Mouse (Mus musculus): ENCODE measurements around the gene Slc25a18. TPM values are rescaled to one million over a fixed set of nuclear protein-coding genes. Genes with fewer than 3 reads are reported as not detected.
A peak's percentile ranks its signal among the peaks of the same experiment; 100 is the strongest.
"Not testable (repeated sequence)": the region's sequence is repeated elsewhere in the genome, so short reads cannot be mapped to it uniquely, and the experiment has no call there.

The Slc25a18 gene
- polyA plus RNA-seq, 1 experiment = 10.1 TPM

- no peak for DNase-seq (ENCODE audit: low read depth)
- no peak for TF ChIP-seq POLR2A (IDR thresholded peaks at IDR 0.05; ENCODE audit: borderline replicate concordance, extremely low read depth, insufficient read depth, insufficient read length, poor library complexity, severe bottlenecking)
- TF ChIP-seq CTCF (IDR thresholded peaks at IDR 0.05; ENCODE audit: borderline replicate concordance, extremely low read depth, insufficient read depth, insufficient read length) = no peak
These were observed 24.6 kb downstream of the Slc25a18 start for GRCm38 (mm10) chr6:120798019-120798418.

- TF ChIP-seq POLR2A (IDR thresholded peaks at IDR 0.05; ENCODE audit: borderline replicate concordance, extremely low read depth, insufficient read depth, insufficient read length, poor library complexity, severe bottlenecking) = no peak
- TF ChIP-seq CTCF (IDR thresholded peaks at IDR 0.05; ENCODE audit: borderline replicate concordance, extremely low read depth, insufficient read depth, insufficient read length) = no peak
These were observed 25.5 kb downstream of the Slc25a18 start for GRCm38 (mm10) chr6:120798905-120799304.

GRCm38 (mm10) chr6:120799581-120800041 lies 26.2 kb downstream of the Slc25a18 start:
- DNase-seq (ENCODE audit: low read depth) = no peak
- no peak for TF ChIP-seq CTCF (IDR thresholded peaks at IDR 0.05; ENCODE audit: borderline replicate concordance, extremely low read depth, insufficient read depth, insufficient read length)
- no peak for TF ChIP-seq POLR2A (IDR thresholded peaks at IDR 0.05; ENCODE audit: borderline replicate concordance, extremely low read depth, insufficient read depth, insufficient read length, poor library complexity, severe bottlenecking)

More at GRCm38 (mm10) chr6:120798905-120799304, 25.5 kb downstream of the Slc25a18 start:
- DNase-seq (ENCODE audit: low read depth) = no peak

GRCm38 (mm10) chr6:120806999-120807737 lies 33.8 kb downstream of the Slc25a18 start:
- TF ChIP-seq CTCF (IDR thresholded peaks at IDR 0.05; ENCODE audit: borderline replicate concordance, extremely low read depth, insufficient read depth, insufficient read length) = no peak
- no peak for TF ChIP-seq POLR2A (IDR thresholded peaks at IDR 0.05; ENCODE audit: borderline replicate concordance, extremely low read depth, insufficient read depth, insufficient read length, poor library complexity, severe bottlenecking)
- no peak for DNase-seq (ENCODE audit: low read depth)

GRCm38 (mm10) chr6:120807738-120808081 lies 34.3 kb downstream of the Slc25a18 start:
- DNase-seq (ENCODE audit: low read depth) = no peak
- TF ChIP-seq POLR2A (IDR thresholded peaks at IDR 0.05; ENCODE audit: borderline replicate concordance, extremely low read depth, insufficient read depth, insufficient read length, poor library complexity, severe bottlenecking) (no peak), CTCF (IDR thresholded peaks at IDR 0.05; ENCODE audit: borderline replicate concordance, extremely low read depth, insufficient read depth, insufficient read length) (no peak)

GRCm38 (mm10) chr6:120811999-120812398 lies 38.6 kb downstream of the Slc25a18 start:
- DNase-seq (ENCODE audit: low read depth) = not testable (repeated sequence)

- TF ChIP-seq POLR2A (IDR thresholded peaks at IDR 0.05; ENCODE audit: borderline replicate concordance, extremely low read depth, insufficient read depth, insufficient read length, poor library complexity, severe bottlenecking) (no peak), CTCF (IDR thresholded peaks at IDR 0.05; ENCODE audit: borderline replicate concordance, extremely low read depth, insufficient read depth, insufficient read length) (no peak)
- no peak for DNase-seq (ENCODE audit: low read depth)
These were observed 45.9 kb downstream of the Slc25a18 start for GRCm38 (mm10) chr6:120819294-120819693.

- no peak for TF ChIP-seq POLR2A (IDR thresholded peaks at IDR 0.05; ENCODE audit: borderline replicate concordance, extremely low read depth, insufficient read depth, insufficient read length, poor library complexity, severe bottlenecking)
- TF ChIP-seq CTCF (IDR thresholded peaks at IDR 0.05; ENCODE audit: borderline replicate concordance, extremely low read depth, insufficient read depth, insufficient read length) = no peak
- DNase-seq (ENCODE audit: low read depth) = no peak
These were observed 46.8 kb downstream of the Slc25a18 start for GRCm38 (mm10) chr6:120820144-120820543.

- no peak for TF ChIP-seq POLR2A (IDR thresholded peaks at IDR 0.05; ENCODE audit: borderline replicate concordance, extremely low read depth, insufficient read depth, insufficient read length, poor library complexity, severe bottlenecking)
- TF ChIP-seq CTCF (IDR thresholded peaks at IDR 0.05; ENCODE audit: borderline replicate concordance, extremely low read depth, insufficient read depth, insufficient read length) = no peak
- DNase-seq (ENCODE audit: low read depth) = no peak
These were observed 47.6 kb downstream of the Slc25a18 start for GRCm38 (mm10) chr6:120820941-120821340.

GRCm38 (mm10) chr6:120821715-120822114 lies 48.3 kb downstream of the Slc25a18 start:
- TF ChIP-seq CTCF (IDR thresholded peaks at IDR 0.05; ENCODE audit: borderline replicate concordance, extremely low read depth, insufficient read depth, insufficient read length) = no peak
- TF ChIP-seq POLR2A (IDR thresholded peaks at IDR 0.05; ENCODE audit: borderline replicate concordance, extremely low read depth, insufficient read depth, insufficient read length, poor library complexity, severe bottlenecking) = no peak
- DNase-seq (ENCODE audit: low read depth) = no peak

GRCm38 (mm10) chr6:120822307-120822928 lies 49.0 kb downstream of the Slc25a18 start, which contains the start of gene Atp6v1e1:
TSS of gene Atp6v1e1 (minus strand) at chr6:120822793.
- peak; percentile 98 for DNase-seq (ENCODE audit: low read depth)
- TF ChIP-seq POLR2A (IDR thresholded peaks at IDR 0.05; ENCODE audit: borderline replicate concordance, extremely low read depth, insufficient read depth, insufficient read length, poor library complexity, severe bottlenecking) = peak; percentile 23; the same call in 1 of the 2 replicates
- no peak for TF ChIP-seq CTCF (IDR thresholded peaks at IDR 0.05; ENCODE audit: borderline replicate concordance, extremely low read depth, insufficient read depth, insufficient read length)

Data from brain, embryonic 14.5 days (tissue).